Mouse (Mus musculus): ENCODE measurements around the gene Gabarap. TPM values are rescaled to one million over a fixed set of nuclear protein-coding genes. Genes with fewer than 3 reads are reported as not detected.
A peak's percentile ranks its signal among the peaks of the same experiment; 100 is the strongest.
"Not testable (repeated sequence)": the region's sequence is repeated elsewhere in the genome, so short reads cannot be mapped to it uniquely, and the experiment has no call there.

The Gabarap gene
- 598 and 670 TPM in 2 replicates for polyA plus RNA-seq (2015; fragmentation: Nextera tagmentation; extraction: Ambion mirVana)

- peak; percentile 73 for ATAC-seq
- Histone ChIP-seq H3K27me3 (no peaks in the 10 kb centered on the region), H3K9me3 (replicated peaks) (no peaks in the 10 kb centered on the region), H3K9ac (peak within 1 kb of the TSS; percentile 81), H3K36me3 (ENCODE audit: poor library complexity, severe bottlenecking) (peaks cover 58% of the 10 kb centered on the region), H3K27ac (peak within 1 kb of the TSS; percentile 94), H3K4me2 (peak within 1 kb of the TSS; percentile 79), H3K4me1 (peaks cover 25% of the 10 kb centered on the region), H3K4me3 (peak within 1 kb of the TSS; percentile 66)
- under 1% methylated on average over 40 of the region's 40 CpGs for WGBS
Observed at GRCm38 (mm10) chr11:69990850-69991691, at the start of gene Gabarap. Gabarap (plus strand) TSS chr11:69991143.

GRCm38 (mm10) chr11:69945216-69945615, 45.7 kb upstream of the Gabarap start:
- Histone ChIP-seq H3K27me3 (0 out of 2 replicates have a peak, but pooled peaks cover under 1% of the 10 kb centered on the region), H3K4me3 (no peak overlapping the region), H3K4me1 (peaks cover 27% of the 10 kb centered on the region), H3K4me2 (no peak overlapping the region), H3K9ac (no peak overlapping the region), H3K9me3 (replicated peaks) (no peaks in the 10 kb centered on the region), H3K36me3 (ENCODE audit: poor library complexity, severe bottlenecking) (peaks cover 24% of the 10 kb centered on the region), H3K27ac (no peak overlapping the region)
- WGBS = 84% methylated on average over 13 of the region's 13 CpGs
- no peak for ATAC-seq

GRCm38 (mm10) chr11:69945997-69946891, 44.7 kb upstream of the Gabarap start:
- peaks cover 20% of the 10 kb centered on the region for H3K4me1 ChIP-seq
- H3K27ac ChIP-seq = no peak overlapping the region
- H3K9ac ChIP-seq = no peak overlapping the region
- no peak for ATAC-seq
- H3K9me3 ChIP-seq (replicated peaks) = no peaks in the 10 kb centered on the region
- WGBS = 92% methylated on average over 18 of the region's 18 CpGs
- H3K27me3 ChIP-seq = 0 out of 2 replicates have a peak, but pooled peaks cover 2% of the 10 kb centered on the region
- H3K4me2 ChIP-seq = peak overlapping the region; percentile 66
- H3K36me3 ChIP-seq (ENCODE audit: poor library complexity, severe bottlenecking) = peaks cover 24% of the 10 kb centered on the region
- 0 out of 2 replicates have a peak overlapping the region, but pooled peaks have one; percentile 51 for H3K4me3 ChIP-seq

GRCm38 (mm10) chr11:69947337-69948065, 43.4 kb upstream of the Gabarap start:
- 2% methylated on average over 29 of the region's 29 CpGs for WGBS
- peaks cover 24% of the 10 kb centered on the region for H3K36me3 ChIP-seq (ENCODE audit: poor library complexity, severe bottlenecking)
- peak overlapping the region; percentile 68 for H3K9ac ChIP-seq
- 0 out of 2 replicates have a peak overlapping the region, but pooled peaks have one; percentile 3 for H3K27ac ChIP-seq
- peak; percentile 46 for ATAC-seq
- H3K9me3 ChIP-seq (replicated peaks) = no peaks in the 10 kb centered on the region
- 0 out of 2 replicates have a peak, but pooled peaks cover 2% of the 10 kb centered on the region for H3K27me3 ChIP-seq
- peak overlapping the region; percentile 66 for H3K4me2 ChIP-seq
- H3K4me1 ChIP-seq = peaks cover 20% of the 10 kb centered on the region
- H3K4me3 ChIP-seq = peak overlapping the region; percentile 51

- H3K4me3 ChIP-seq = peak within 1 kb of the TSS; percentile 51
- no peaks in the 10 kb centered on the region for H3K9me3 ChIP-seq (replicated peaks)
- peaks cover 17% of the 10 kb centered on the region for H3K36me3 ChIP-seq (ENCODE audit: poor library complexity, severe bottlenecking)
- H3K27me3 ChIP-seq = 0 out of 2 replicates have a peak, but pooled peaks cover 2% of the 10 kb centered on the region
- ATAC-seq = peak; percentile 92
- peak within 1 kb of the TSS; percentile 68 for H3K9ac ChIP-seq
- H3K4me1 ChIP-seq = peaks cover 20% of the 10 kb centered on the region
- WGBS = under 1% methylated on average over 34 of the region's 34 CpGs
- H3K4me2 ChIP-seq = peak within 1 kb of the TSS; percentile 66
- H3K27ac ChIP-seq = peak within 1 kb of the TSS; percentile 80
Observed at GRCm38 (mm10) chr11:69948066-69948762, 42.7 kb upstream of the Gabarap start, which contains the start of gene Slc2a4. Slc2a4 (minus strand) TSS chr11:69948188.

GRCm38 (mm10) chr11:69948763-69949150, 42.2 kb upstream of the Gabarap start:
- under 1% methylated on average over 14 of the region's 14 CpGs for WGBS
- H3K4me3 ChIP-seq = peak overlapping the region; percentile 51
- ATAC-seq = peak; percentile 42
- peak overlapping the region; percentile 66 for H3K4me2 ChIP-seq
- peak overlapping the region; percentile 68 for H3K9ac ChIP-seq
- no peaks in the 10 kb centered on the region for H3K9me3 ChIP-seq (replicated peaks)
- H3K36me3 ChIP-seq (ENCODE audit: poor library complexity, severe bottlenecking) = peaks cover 17% of the 10 kb centered on the region
- peak overlapping the region; percentile 80 for H3K27ac ChIP-seq
- peaks cover 20% of the 10 kb centered on the region for H3K4me1 ChIP-seq
- 0 out of 2 replicates have a peak, but pooled peaks cover 2% of the 10 kb centered on the region for H3K27me3 ChIP-seq

- H3K4me2 ChIP-seq = no peak overlapping the region
- no peak overlapping the region for H3K9ac ChIP-seq
- no peak for ATAC-seq
- no peaks in the 10 kb centered on the region for H3K36me3 ChIP-seq (ENCODE audit: poor library complexity, severe bottlenecking)
- no peak overlapping the region for H3K4me3 ChIP-seq
- peaks cover 2% of the 10 kb centered on the region; the same call in 1 of the 2 replicates for H3K27me3 ChIP-seq
- WGBS = 45% methylated on average over 4 of the region's 4 CpGs
- peaks cover 20% of the 10 kb centered on the region for H3K4me1 ChIP-seq
- no peaks in the 10 kb centered on the region for H3K9me3 ChIP-seq (replicated peaks)
- no peak overlapping the region for H3K27ac ChIP-seq
Observed at GRCm38 (mm10) chr11:69950807-69951459, 40.0 kb upstream of the Gabarap start.

- no peak overlapping the region for H3K4me3 ChIP-seq
- H3K27me3 ChIP-seq = peaks cover 2% of the 10 kb centered on the region; the same call in 1 of the 2 replicates
- peaks cover 12% of the 10 kb centered on the region for H3K4me1 ChIP-seq
- H3K27ac ChIP-seq = no peak overlapping the region
- H3K9ac ChIP-seq = no peak overlapping the region
- 55% methylated on average over 1 of the region's 1 CpGs for WGBS
- no peaks in the 10 kb centered on the region for H3K36me3 ChIP-seq (ENCODE audit: poor library complexity, severe bottlenecking)
- no peak for ATAC-seq
- H3K4me2 ChIP-seq = no peak overlapping the region
- no peaks in the 10 kb centered on the region for H3K9me3 ChIP-seq (replicated peaks)
Observed at GRCm38 (mm10) chr11:69952274-69952673, 38.7 kb upstream of the Gabarap start.

GRCm38 (mm10) chr11:69953267-69953915, 37.6 kb upstream of the Gabarap start:
- H3K27me3 ChIP-seq = peaks cover 2% of the 10 kb centered on the region; the same call in 1 of the 2 replicates
- H3K9me3 ChIP-seq (replicated peaks) = no peaks in the 10 kb centered on the region
- ATAC-seq = no peak
- no peaks in the 10 kb centered on the region for H3K36me3 ChIP-seq (ENCODE audit: poor library complexity, severe bottlenecking)
- no peak overlapping the region for H3K4me2 ChIP-seq
- peaks cover 5% of the 10 kb centered on the region for H3K4me1 ChIP-seq
- WGBS = 70% methylated on average over 11 of the region's 11 CpGs
- no peak overlapping the region for H3K27ac ChIP-seq
- no peak overlapping the region for H3K4me3 ChIP-seq
- H3K9ac ChIP-seq = no peak overlapping the region

- not testable (repeated sequence) for H3K4me1 ChIP-seq, ATAC-seq
- 83% methylated on average over 4 of the region's 4 CpGs for WGBS
Observed at GRCm38 (mm10) chr11:69955618-69956017, 35.3 kb upstream of the Gabarap start.

More at GRCm38 (mm10) chr11:69955618-69956017, 35.3 kb upstream of the Gabarap start:
- H3K4me2 ChIP-seq; H3K9me3 ChIP-seq (replicated peaks); H3K9ac ChIP-seq; H3K4me3 ChIP-seq; H3K27ac ChIP-seq; H3K27me3 ChIP-seq; H3K36me3 ChIP-seq (ENCODE audit: poor library complexity, severe bottlenecking): not testable (repeated sequence)

Measured in forebrain, embryonic 13.5 days (tissue).